Mouse (Mus musculus) liver, embryonic 12.5 days (tissue): ENCODE measurements around the gene Tsc22d3. TPM values are rescaled to one million over a fixed set of nuclear protein-coding genes. Genes with fewer than 3 reads are reported as not detected.

Experiments used
- ATAC-seq: fragments of 200-750 bp; cut with Nextera tagmentation; 2 replicates; pipeline ENCODE4 v1.8.0; 2017; ENCODE audit warnings: moderate number of reproducible peaks, mild to moderate bottlenecking, moderate library complexity
- H3K27ac ChIP-seq: fragments of 300-500 bp; sonication (generic); 2 replicates; pipeline ENCODE4 v1.5.1; 2016; ENCODE audit warnings: mild to moderate bottlenecking
- H3K27me3 ChIP-seq: fragments of 300-500 bp; sonication (generic); replicated peaks from 2 replicates; pipeline ENCODE4 v1.6.1; 2016; ENCODE audit warnings: mild to moderate bottlenecking, moderate library complexity
- H3K36me3 ChIP-seq: fragments of 300-500 bp; sonication (generic); 2 replicates; pipeline ENCODE4 v1.6.1; 2016; ENCODE audit warnings: mild to moderate bottlenecking, moderate library complexity
- H3K4me1 ChIP-seq: fragments of 300-500 bp; sonication (generic); 2 replicates; pipeline ENCODE4 v1.6.1; 2016
- H3K4me2 ChIP-seq: fragments of 300-500 bp; sonication (generic); 2 replicates; pipeline ENCODE4 v1.6.1; 2016; ENCODE audit warnings: mild to moderate bottlenecking, moderate library complexity
- H3K4me3 ChIP-seq: fragments of 300-500 bp; sonication (generic); 2 replicates; pipeline ENCODE4 v1.5.1; 2016; ENCODE audit warnings: mild to moderate bottlenecking, moderate library complexity
- H3K9ac ChIP-seq: fragments of 300-500 bp; sonication (generic); 2 replicates; pipeline ENCODE4 v1.6.1; 2016; ENCODE audit warnings: mild to moderate bottlenecking, moderate library complexity
- H3K9me3 ChIP-seq: fragments of 300-500 bp; sonication (generic); replicated peaks from 2 replicates; pipeline ENCODE4 v1.6.1; 2016; ENCODE audit warnings: mild to moderate bottlenecking, moderate library complexity
- WGBS: fragments of 180-500 bp; shearing (Covaris S2); methylation state at CpG from one replicate; pipeline ENCODE4 v1.1.7; 2016; ENCODE audit not compliant: insufficient replicate concordance; 5-methylcytosine and 5-hydroxymethylcytosine counted together
- polyA plus RNA-seq: library from polyadenylated mRNA; unstranded; fragments of >200 nt; fragmentation: Nextera tagmentation; extraction: Ambion mirVana; gene quantifications from 2 replicates; pipeline ENCODE4 v1.2.1, GENCODE M21; 2016

Gene Tsc22d3
- polyA plus RNA-seq, 1 experiment from 2014 or later = 16.0 TPM

- no peak overlapping the region for H3K4me3 ChIP-seq
- 68% methylated on average over 3 of the region's 3 CpGs for WGBS
- no peak for ATAC-seq
- H3K4me2 ChIP-seq = no peak overlapping the region
- H3K9ac ChIP-seq = no peak overlapping the region
- no peaks in the 10 kb centered on the region for H3K4me1 ChIP-seq
- H3K27ac ChIP-seq = no peak overlapping the region
- H3K36me3 ChIP-seq = no peaks in the 10 kb centered on the region
- H3K9me3 ChIP-seq = no peaks in the 10 kb centered on the region
- H3K27me3 ChIP-seq = peaks cover 15% of the 10 kb centered on the region; the same call in 1 of the 2 replicates
Observed at GRCm38 (mm10) chrX:140591176-140591575, 9.3 kb downstream of the Tsc22d3 start.

DNA sequence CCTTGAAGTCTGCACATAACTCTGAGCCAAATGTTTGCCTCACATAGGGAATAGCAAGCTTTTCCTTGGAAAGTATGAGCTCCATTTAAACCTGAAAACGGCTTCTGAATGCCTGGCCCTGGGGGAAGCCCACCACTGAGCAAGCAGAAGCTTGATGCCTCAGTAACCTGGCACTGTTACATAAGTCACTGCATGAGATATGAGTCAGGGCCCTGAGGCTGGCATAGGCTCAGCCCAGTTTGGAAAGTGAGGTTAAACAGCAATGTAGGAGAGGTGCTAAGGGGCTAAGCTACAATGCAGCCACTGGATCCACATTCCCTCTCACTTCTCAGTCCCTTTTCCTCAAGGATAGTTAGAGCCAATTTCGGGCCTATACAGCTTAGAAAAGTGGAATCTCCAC lies 10.3 kb downstream of the Tsc22d3 start:
- WGBS = 51% methylated on average over 2 of the region's 2 CpGs
- no peak for ATAC-seq

GRCm38 (mm10) chrX:140589194-140589751 lies 11.2 kb downstream of the Tsc22d3 start:
- no peaks in the 10 kb centered on the region for H3K4me1 ChIP-seq
- H3K9ac ChIP-seq = no peak overlapping the region
- no peak for ATAC-seq
- 45% methylated on average over 4 of the region's 4 CpGs for whole genome bisulfite sequencing
- H3K9me3 ChIP-seq = no peaks in the 10 kb centered on the region
- H3K4me3 ChIP-seq = no peak overlapping the region
- no peaks in the 10 kb centered on the region for H3K36me3 ChIP-seq
- H3K27ac ChIP-seq = no peak overlapping the region
- H3K4me2 ChIP-seq = no peak overlapping the region
- peaks cover 15% of the 10 kb centered on the region for H3K27me3 ChIP-seq

More for the DNA sequence above, 10.3 kb downstream of the Tsc22d3 start:
- H3K36me3 ChIP-seq = no peaks in the 10 kb centered on the region
- H3K4me1 ChIP-seq = no peaks in the 10 kb centered on the region
- H3K27me3 ChIP-seq = peaks cover 14% of the 10 kb centered on the region
- H3K4me3 ChIP-seq = no peak overlapping the region
- no peak overlapping the region for H3K9ac ChIP-seq
- H3K9me3 ChIP-seq = no peaks in the 10 kb centered on the region
- no peak overlapping the region for H3K4me2 ChIP-seq
- no peak overlapping the region for H3K27ac ChIP-seq

GRCm38 (mm10) chrX:140588534-140588933 lies 11.9 kb downstream of the Tsc22d3 start:
- Histone ChIP-seq H3K27me3 (peaks cover 22% of the 10 kb centered on the region), H3K9ac (no peak overlapping the region), H3K4me1 (no peaks in the 10 kb centered on the region), H3K4me2 (no peak overlapping the region), H3K27ac (no peak overlapping the region), H3K9me3 (no peaks in the 10 kb centered on the region), H3K4me3 (no peak overlapping the region), H3K36me3 (no peaks in the 10 kb centered on the region)
- ATAC-seq = no peak
- 76% methylated on average over 5 of the region's 5 CpGs for WGBS

DNA sequence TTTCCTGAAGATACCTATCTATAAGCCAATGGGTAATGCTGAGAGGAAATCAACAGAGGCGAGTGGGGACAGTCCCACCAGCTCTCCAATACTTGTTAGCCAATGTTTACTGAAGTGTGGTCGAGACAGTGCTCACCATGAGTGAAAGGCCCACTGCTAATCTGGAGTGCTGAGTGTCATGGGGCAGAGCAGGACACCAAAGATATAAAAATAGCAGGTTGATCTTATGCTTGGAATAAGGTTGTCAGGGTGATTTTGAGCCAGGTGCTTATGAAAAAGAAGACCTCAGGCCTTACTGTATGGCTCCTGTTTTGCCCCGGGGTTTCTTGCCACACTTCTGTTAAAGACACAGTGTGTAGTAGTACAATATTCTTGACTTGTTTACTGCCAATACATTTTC lies 20.0 kb downstream of the Tsc22d3 start:
- H3K4me3 ChIP-seq = no peak overlapping the region
- no peak overlapping the region for H3K4me2 ChIP-seq
- no peaks in the 10 kb centered on the region for H3K9me3 ChIP-seq
- WGBS = 49% methylated on average over 3 of the region's 3 CpGs
- H3K36me3 ChIP-seq = no peaks in the 10 kb centered on the region
- no peak overlapping the region for H3K9ac ChIP-seq
- peaks cover 53% of the 10 kb centered on the region for H3K27me3 ChIP-seq
- ATAC-seq = no peak
- no peak overlapping the region for H3K27ac ChIP-seq
- H3K4me1 ChIP-seq = no peaks in the 10 kb centered on the region

- Histone ChIP-seq H3K4me2 (no peak overlapping the region), H3K27ac (no peak overlapping the region), H3K9me3 (no peaks in the 10 kb centered on the region), H3K27me3 (peaks cover 39% of the 10 kb centered on the region), H3K4me1 (no peaks in the 10 kb centered on the region), H3K36me3 (no peaks in the 10 kb centered on the region), H3K4me3 (no peak overlapping the region), H3K9ac (no peak overlapping the region)
- ATAC-seq = no peak
- 64% methylated on average over 3 of the region's 3 CpGs for WGBS
Observed at GRCm38 (mm10) chrX:140575636-140576035, 24.8 kb downstream of the Tsc22d3 start.

DNA sequence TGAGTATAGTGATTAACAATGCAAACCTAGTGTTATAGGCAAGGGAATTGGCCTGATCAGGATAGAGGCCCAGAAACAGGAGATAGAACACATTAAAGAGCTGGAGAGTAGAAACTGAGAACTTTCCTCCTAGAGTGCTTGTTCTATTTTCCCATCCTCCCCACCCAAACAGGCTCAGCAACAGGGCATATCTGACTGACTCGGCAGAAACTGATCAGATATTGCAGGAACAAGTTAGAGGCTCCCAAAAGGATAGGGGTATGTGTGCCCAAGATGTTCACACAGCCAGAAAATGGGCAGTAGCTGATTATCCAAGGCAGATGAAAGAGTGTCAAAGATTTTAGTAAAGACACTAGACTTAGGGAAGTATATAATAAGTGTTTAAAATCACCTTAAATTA lies 25.3 kb downstream of the Tsc22d3 start:
- Histone ChIP-seq H3K36me3 (no peaks in the 10 kb centered on the region), H3K9me3 (no peaks in the 10 kb centered on the region), H3K27me3 (peaks cover 35% of the 10 kb centered on the region), H3K27ac (no peak overlapping the region), H3K4me1 (no peaks in the 10 kb centered on the region), H3K9ac (no peak overlapping the region), H3K4me2 (no peak overlapping the region), H3K4me3 (no peak overlapping the region)
- WGBS = 22% methylated on average over 1 of the region's 1 CpGs
- no peak for ATAC-seq

- Histone ChIP-seq H3K4me2 (no peak overlapping the region), H3K36me3 (no peaks in the 10 kb centered on the region), H3K9ac (no peak overlapping the region), H3K27ac (no peak overlapping the region), H3K9me3 (no peaks in the 10 kb centered on the region), H3K4me1 (no peaks in the 10 kb centered on the region), H3K4me3 (no peak overlapping the region), H3K27me3 (peaks cover 30% of the 10 kb centered on the region)
- 53% methylated on average over 2 of the region's 2 CpGs for WGBS
- no peak for ATAC-seq
Observed at GRCm38 (mm10) chrX:140572702-140573338, 27.6 kb downstream of the Tsc22d3 start.

GRCm38 (mm10) chrX:140569595-140569994 lies 30.9 kb downstream of the Tsc22d3 start:
- Histone ChIP-seq H3K27ac (no peak overlapping the region), H3K9me3 (no peaks in the 10 kb centered on the region), H3K4me1 (no peaks in the 10 kb centered on the region), H3K4me3 (no peak overlapping the region), H3K36me3 (no peaks in the 10 kb centered on the region), H3K27me3 (peaks cover 27% of the 10 kb centered on the region), H3K4me2 (no peak overlapping the region), H3K9ac (no peak overlapping the region)
- 5% methylated on average over 1 of the region's 1 CpGs for WGBS
- no peak for ATAC-seq

GRCm38 (mm10) chrX:140567711-140568407 lies 32.6 kb downstream of the Tsc22d3 start:
- H3K9ac ChIP-seq = no peak overlapping the region
- no peak overlapping the region for H3K4me2 ChIP-seq
- H3K27me3 ChIP-seq = peaks cover 22% of the 10 kb centered on the region
- 40% methylated on average over 1 of the region's 1 CpGs for WGBS
- no peak for ATAC-seq
- no peak overlapping the region for H3K27ac ChIP-seq
- no peaks in the 10 kb centered on the region for H3K4me1 ChIP-seq
- no peaks in the 10 kb centered on the region for H3K36me3 ChIP-seq
- no peak overlapping the region for H3K4me3 ChIP-seq
- H3K9me3 ChIP-seq = no peaks in the 10 kb centered on the region

DNA sequence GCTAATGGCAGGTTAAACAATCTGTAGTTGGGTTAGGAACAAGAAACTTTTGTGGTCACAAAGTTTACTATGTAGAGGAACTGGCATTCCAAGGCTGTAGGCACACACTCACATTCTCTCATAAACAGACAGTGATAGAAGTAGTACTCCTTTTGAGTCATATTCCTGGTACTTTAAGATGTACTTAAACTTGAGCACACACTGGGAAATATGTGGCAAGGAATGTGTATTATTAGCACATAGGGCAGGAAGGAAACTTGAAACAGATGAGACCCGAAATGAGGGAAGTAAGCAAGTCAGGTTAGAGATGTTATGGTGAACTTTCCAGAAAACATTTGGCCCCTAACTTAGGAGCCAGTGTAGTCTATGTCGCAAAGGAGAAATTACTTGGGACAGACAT lies 34.7 kb downstream of the Tsc22d3 start:
- Histone ChIP-seq H3K4me1 (no peaks in the 10 kb centered on the region), H3K9ac (no peak overlapping the region), H3K27me3 (peaks cover 17% of the 10 kb centered on the region), H3K36me3 (no peaks in the 10 kb centered on the region), H3K9me3 (no peaks in the 10 kb centered on the region), H3K27ac (no peak overlapping the region), H3K4me3 (no peak overlapping the region), H3K4me2 (no peak overlapping the region)
- ATAC-seq = no peak
- WGBS = 40% methylated on average over 2 of the region's 2 CpGs

GRCm38 (mm10) chrX:140565212-140565611 lies 35.2 kb downstream of the Tsc22d3 start:
- Histone ChIP-seq H3K36me3 (no peaks in the 10 kb centered on the region), H3K9me3 (no peaks in the 10 kb centered on the region), H3K27ac (no peak overlapping the region), H3K4me1 (no peaks in the 10 kb centered on the region), H3K4me2 (no peak overlapping the region), H3K27me3 (peaks cover 17% of the 10 kb centered on the region), H3K9ac (no peak overlapping the region), H3K4me3 (no peak overlapping the region)
- no peak for ATAC-seq
- 91% methylated on average over 3 of the region's 3 CpGs for WGBS
